Mouse (Mus musculus) bone marrow, adult 2 months (tissue): ENCODE results near the gene Tns3. TPM values are rescaled to one million over a fixed set of nuclear protein-coding genes. Genes with fewer than 3 reads are reported as not detected.
A peak's percentile ranks its signal among the peaks of the same experiment; 100 is the strongest.

Source experiments
- H3K27ac ChIP-seq: fragments of 200-500 bp; 2 replicates; pipeline ENCODE4 v1.5.1; 2012; ENCODE audit warnings: low read depth, mild to moderate bottlenecking, control low read depth, inconsistent platforms, low read length; ENCODE audit not compliant: control insufficient read depth, poor library complexity, insufficient read depth
- H3K4me1 ChIP-seq: fragments of 200-500 bp; 2 replicates; pipeline ENCODE4 v1.6.1; 2011; ENCODE audit warnings: low read length; ENCODE audit not compliant: control insufficient read depth, insufficient read depth
- H3K4me3 ChIP-seq: fragments of 200-500 bp; replicated peaks from 2 replicates; pipeline ENCODE3; 2011; ENCODE audit warnings: mild to moderate bottlenecking, low read depth, low read length, control low read depth; ENCODE audit not compliant: control insufficient read depth
- CTCF ChIP-seq: fragments of 200-500 bp; IDR thresholded peaks from 2 replicates; pipeline ENCODE4 v1.5.1; 2011; ENCODE audit warnings: low read length, control low read depth; ENCODE audit not compliant: control insufficient read depth, insufficient read depth
- POLR2A ChIP-seq: fragments of 200-500 bp; IDR thresholded peaks from 2 replicates; pipeline ENCODE4 v1.6.1; 2011; ENCODE audit warnings: low read depth, mild to moderate bottlenecking, control low read depth, low read length, borderline replicate concordance; ENCODE audit not compliant: control insufficient read depth
- WGBS: fragments of 180-500 bp; shearing (Covaris S2); methylation state at CpG from one replicate; pipeline ENCODE4 v1.1.7; 2018; 5-methylcytosine and 5-hydroxymethylcytosine counted together
- polyA plus RNA-seq: library from polyadenylated mRNA; stranded (reverse); fragments of >200 nt; gene quantifications from 2 replicates; pipeline ENCODE4 v1.2.4, GENCODE M21; 2011; ENCODE audit warnings: low replicate concordance; ENCODE audit not compliant: missing spikeins, insufficient read depth, insufficient read length

The Tns3 gene
- polyA plus RNA-seq, 1 experiment = 14.9 TPM

- 85% methylated on average over 1 of the region's 1 CpGs for WGBS
- Histone ChIP-seq H3K27ac (no peak overlapping the region), H3K4me1 (no peaks in the 10 kb centered on the region), H3K4me3 (no peak overlapping the region)
- TF ChIP-seq POLR2A (no peak), CTCF (no peak)
Observed at GRCm38 (mm10) chr11:8607123-8607522, 57.2 kb downstream of the Tns3 start.

DNA sequence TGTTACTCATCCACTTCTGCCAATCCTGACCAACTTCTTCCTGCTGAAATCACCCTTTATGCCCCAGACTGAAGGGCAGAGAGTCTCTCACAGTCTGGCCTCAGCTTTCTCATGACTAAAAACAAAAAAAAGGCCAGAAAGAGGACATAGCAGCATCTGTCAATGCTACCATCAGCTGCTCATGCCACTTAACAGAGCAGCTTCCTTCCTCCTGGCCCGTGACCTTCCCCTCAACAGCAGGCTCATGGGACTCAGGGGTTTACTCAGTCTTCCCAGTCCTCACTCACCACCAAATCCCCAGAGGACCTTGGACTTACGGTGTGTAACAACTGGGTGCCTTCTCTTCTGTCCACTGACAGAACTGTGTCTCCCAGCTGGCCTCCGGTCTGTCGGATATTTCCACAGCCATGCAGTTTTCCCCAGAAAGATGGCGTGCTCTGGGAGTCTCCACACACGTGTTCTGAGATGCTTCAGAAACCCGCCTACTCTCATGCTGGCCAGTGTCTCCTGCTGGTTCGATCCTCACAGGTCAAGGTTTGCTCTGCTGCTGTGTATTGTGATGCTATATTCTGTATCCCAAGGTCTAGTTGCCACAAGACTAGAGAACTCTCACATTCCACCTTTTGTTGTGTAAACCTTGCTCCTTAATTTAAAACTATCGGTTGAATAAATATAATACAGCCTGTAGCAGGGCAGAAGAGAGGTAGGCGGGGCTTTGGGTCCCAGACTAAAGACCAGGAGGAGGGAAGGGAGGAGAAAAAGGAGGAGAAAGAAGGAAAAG lies 59.4 kb downstream of the Tns3 start:
- TF ChIP-seq CTCF = no peak
- TF ChIP-seq POLR2A = no peak
- Histone ChIP-seq H3K4me3 (no peak overlapping the region), H3K4me1 (peaks cover 7% of the 10 kb centered on the region), H3K27ac (no peak overlapping the region)
- WGBS = 76% methylated on average over 10 of the region's 10 CpGs

- Histone ChIP-seq H3K4me1 (peaks cover 7% of the 10 kb centered on the region), H3K27ac (no peak overlapping the region), H3K4me3 (no peak overlapping the region)
- TF ChIP-seq CTCF = no peak
- no peak for TF ChIP-seq POLR2A
- WGBS = 82% methylated on average over 1 of the region's 1 CpGs
Observed at GRCm38 (mm10) chr11:8602606-8603005, 61.7 kb downstream of the Tns3 start.

- whole genome bisulfite sequencing = 35% methylated on average over 7 of the region's 7 CpGs
- Histone ChIP-seq H3K4me3 (no peak overlapping the region), H3K27ac (peak overlapping the region; percentile 16; the same call in 1 of the 2 replicates), H3K4me1 (peaks cover 8% of the 10 kb centered on the region)
- TF ChIP-seq POLR2A (no peak), CTCF (no peak)
Observed at GRCm38 (mm10) chr11:8601411-8601821, 62.9 kb downstream of the Tns3 start.

DNA sequence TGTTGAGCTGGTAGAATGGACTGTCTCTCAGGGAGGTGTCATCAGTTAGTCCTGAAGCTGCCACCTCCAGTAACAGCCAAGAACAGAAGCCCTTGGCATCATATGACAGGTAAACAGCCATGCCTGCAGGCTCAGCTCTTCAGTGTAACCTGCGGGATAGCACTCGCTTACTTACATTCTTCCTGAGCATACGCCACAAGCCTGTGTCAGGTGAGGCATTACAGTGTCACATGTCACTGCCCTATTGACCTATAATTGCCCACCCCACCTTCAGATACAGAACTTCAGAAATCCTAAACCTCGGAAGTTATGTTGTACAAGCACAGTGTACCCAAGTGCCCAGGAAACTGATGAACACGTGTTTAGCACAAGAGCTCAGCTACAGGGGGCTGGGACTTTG lies 68.7 kb downstream of the Tns3 start:
- no peak for TF ChIP-seq CTCF
- TF ChIP-seq POLR2A = no peak
- no peak overlapping the region for H3K27ac ChIP-seq
- peaks cover 5% of the 10 kb centered on the region; the same call in 1 of the 2 replicates for H3K4me1 ChIP-seq
- WGBS = 81% methylated on average over 5 of the region's 5 CpGs
- no peak overlapping the region for H3K4me3 ChIP-seq

GRCm38 (mm10) chr11:8593172-8593571 lies 71.2 kb downstream of the Tns3 start:
- H3K27ac ChIP-seq = no peak overlapping the region

DNA sequence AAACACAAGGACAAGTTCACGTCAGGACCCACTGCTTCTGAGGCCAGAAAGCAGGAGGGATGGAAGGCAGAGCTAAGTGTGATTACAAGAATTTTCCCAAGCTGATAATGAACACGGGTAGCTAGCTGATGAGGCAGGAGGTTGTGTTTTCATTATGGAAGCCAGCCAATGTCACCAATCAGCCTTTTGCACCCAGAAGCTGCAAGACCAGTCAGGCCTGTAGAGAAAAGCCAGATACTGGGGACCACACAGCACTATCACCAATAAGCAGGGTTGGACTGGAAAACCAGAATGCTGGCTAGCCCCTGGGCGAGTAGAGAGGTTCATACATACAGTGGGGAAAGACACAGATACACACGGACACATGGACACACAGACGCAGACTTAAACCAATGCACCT lies 73.1 kb downstream of the Tns3 start:
- Histone ChIP-seq H3K4me3 (no peak overlapping the region), H3K27ac (no peak overlapping the region), H3K4me1 (peaks cover 2% of the 10 kb centered on the region; the same call in 1 of the 2 replicates)
- 64% methylated on average over 5 of the region's 5 CpGs for WGBS
- TF ChIP-seq POLR2A = no peak
- TF ChIP-seq CTCF = no peak

More at GRCm38 (mm10) chr11:8593172-8593571, 71.2 kb downstream of the Tns3 start:
- Histone ChIP-seq H3K4me3 (no peak overlapping the region), H3K4me1 (peaks cover 3% of the 10 kb centered on the region; the same call in 1 of the 2 replicates)
- TF ChIP-seq POLR2A = no peak
- no peak for TF ChIP-seq CTCF
- WGBS = 40% methylated on average over 3 of the region's 3 CpGs

GRCm38 (mm10) chr11:8589226-8589905 lies 75.0 kb downstream of the Tns3 start:
- peaks cover 2% of the 10 kb centered on the region; the same call in 1 of the 2 replicates for H3K4me1 ChIP-seq
- 19% methylated on average over 9 of the region's 9 CpGs for WGBS

More at GRCm38 (mm10) chr11:8589226-8589905, 75.0 kb downstream of the Tns3 start:
- H3K4me3 ChIP-seq = peak overlapping the region; percentile 9
- TF ChIP-seq CTCF = no peak
- 0 out of 2 replicates have a peak, but pooled peaks have one; percentile 13 for TF ChIP-seq POLR2A
- peak overlapping the region; percentile 96 for H3K27ac ChIP-seq
